Mouse (Mus musculus): ENCODE results near the gene Trub2. TPM values are rescaled to one million over a fixed set of nuclear protein-coding genes. Genes with fewer than 3 reads are reported as not detected.
A peak's percentile ranks its signal among the peaks of the same experiment; 100 is the strongest.
"Not testable (repeated sequence)": the region's sequence is repeated elsewhere in the genome, so short reads cannot be mapped to it uniquely, and the experiment has no call there.

The Trub2 gene
- polyA plus RNA-seq, 1 experiment from 2014 or later: 27.1 TPM

- peak within 1 kb of the TSS; percentile 69 for H3K4me3 ChIP-seq (ENCODE audit: low read depth, low read length)
- H3K9ac ChIP-seq (replicated peaks; ENCODE audit: low read depth, low read length): peak within 1 kb of the TSS; percentile 60
- ATAC-seq (ENCODE audit: low read depth): peak; percentile 88
- H3K27me3 ChIP-seq (ENCODE audit: control insufficient read depth, insufficient read depth, low read length): no peaks in the 10 kb centered on the region
- H3K27ac ChIP-seq (ENCODE audit: low read depth, low read length): peak within 1 kb of the TSS; percentile 35; the same call in 1 of the 2 replicates
- no peaks in the 10 kb centered on the region for H3K9me3 ChIP-seq (ENCODE audit: control insufficient read depth, low read length)
- 2% methylated on average over 31 of the region's 31 CpGs for WGBS
- H3K36me3 ChIP-seq (ENCODE audit: control insufficient read depth, insufficient read depth, low read length): peaks cover 24% of the 10 kb centered on the region
- peak within 1 kb of the TSS; percentile 89 for H3K4me2 ChIP-seq (ENCODE audit: low read depth, low read length)
- peaks cover 7% of the 10 kb centered on the region; the same call in 1 of the 2 replicates for H3K4me1 ChIP-seq (ENCODE audit: control insufficient read depth, insufficient read depth, low read length)
Observed at GRCm38 (mm10) chr2:29787104-29787917, 991 bp downstream of the Trub2 start, which contains the start of gene Coq4. Coq4 (plus strand) TSS chr2:29787493.

- 63% methylated on average over 4 of the region's 4 CpGs for WGBS
- H3K9ac ChIP-seq (replicated peaks; ENCODE audit: low read depth, low read length): no peak overlapping the region
- H3K4me1 ChIP-seq (ENCODE audit: control insufficient read depth, insufficient read depth, low read length): peaks cover 7% of the 10 kb centered on the region; the same call in 1 of the 2 replicates
- no peak for ATAC-seq (ENCODE audit: low read depth)
- no peaks in the 10 kb centered on the region for H3K27me3 ChIP-seq (ENCODE audit: control insufficient read depth, insufficient read depth, low read length)
- no peak overlapping the region for H3K4me3 ChIP-seq (ENCODE audit: low read depth, low read length)
- H3K9me3 ChIP-seq (ENCODE audit: control insufficient read depth, low read length): no peaks in the 10 kb centered on the region
- no peak overlapping the region for H3K27ac ChIP-seq (ENCODE audit: low read depth, low read length)
- H3K4me2 ChIP-seq (ENCODE audit: low read depth, low read length): no peak overlapping the region
- H3K36me3 ChIP-seq (ENCODE audit: control insufficient read depth, insufficient read depth, low read length): peaks cover 42% of the 10 kb centered on the region
Observed at GRCm38 (mm10) chr2:29784290-29784689, 4.0 kb downstream of the Trub2 start.

GRCm38 (mm10) chr2:29781256-29781655 lies 7.0 kb downstream of the Trub2 start:
- H3K27me3 ChIP-seq (ENCODE audit: control insufficient read depth, insufficient read depth, low read length); H3K27ac ChIP-seq (ENCODE audit: low read depth, low read length); H3K9me3 ChIP-seq (ENCODE audit: control insufficient read depth, low read length); H3K4me3 ChIP-seq (ENCODE audit: low read depth, low read length); H3K4me2 ChIP-seq (ENCODE audit: low read depth, low read length); H3K4me1 ChIP-seq (ENCODE audit: control insufficient read depth, insufficient read depth, low read length); H3K9ac ChIP-seq (replicated peaks; ENCODE audit: low read depth, low read length); ATAC-seq (ENCODE audit: low read depth): not testable (repeated sequence)
- H3K36me3 ChIP-seq (ENCODE audit: control insufficient read depth, insufficient read depth, low read length): peaks cover 64% of the 10 kb centered on the region
- 90% methylated on average over 2 of the region's 2 CpGs for whole genome bisulfite sequencing

DNA sequence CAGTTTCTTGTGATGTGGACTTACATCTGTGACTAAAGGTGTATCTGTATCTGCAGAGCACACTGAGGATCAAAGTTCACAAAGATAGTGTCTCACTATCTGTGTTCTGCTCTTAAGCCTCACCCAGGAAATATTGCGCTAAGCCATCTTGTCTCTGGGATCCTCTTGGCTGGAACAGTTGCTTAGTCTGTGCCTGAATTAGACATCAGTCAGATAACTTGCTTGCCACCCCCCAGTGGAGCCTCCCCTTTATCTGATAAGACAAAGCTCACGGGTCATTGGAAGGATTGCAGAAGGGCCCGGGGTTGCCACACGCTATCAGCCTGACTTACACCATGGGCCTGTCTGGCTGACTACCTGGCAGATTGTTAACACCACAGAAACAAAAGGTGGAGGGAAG lies 15.0 kb downstream of the Trub2 start:
- Histone ChIP-seq H3K4me2 (ENCODE audit: low read depth, low read length) (no peak overlapping the region), H3K27me3 (ENCODE audit: control insufficient read depth, insufficient read depth, low read length) (no peaks in the 10 kb centered on the region), H3K9ac (replicated peaks; ENCODE audit: low read depth, low read length) (no peak overlapping the region), H3K27ac (ENCODE audit: low read depth, low read length) (no peak overlapping the region), H3K36me3 (ENCODE audit: control insufficient read depth, insufficient read depth, low read length) (peaks cover 18% of the 10 kb centered on the region), H3K4me1 (ENCODE audit: control insufficient read depth, insufficient read depth, low read length) (no peaks in the 10 kb centered on the region), H3K4me3 (ENCODE audit: low read depth, low read length) (no peak overlapping the region), H3K9me3 (ENCODE audit: control insufficient read depth, low read length) (no peaks in the 10 kb centered on the region)
- ATAC-seq (ENCODE audit: low read depth): no peak
- WGBS: 92% methylated on average over 4 of the region's 4 CpGs

- no peak for ATAC-seq (ENCODE audit: low read depth)
- no peak overlapping the region for H3K4me2 ChIP-seq (ENCODE audit: low read depth, low read length)
- no peak overlapping the region for H3K4me3 ChIP-seq (ENCODE audit: low read depth, low read length)
- H3K9ac ChIP-seq (replicated peaks; ENCODE audit: low read depth, low read length): no peak overlapping the region
- 93% methylated on average over 8 of the region's 8 CpGs for WGBS
- H3K9me3 ChIP-seq (ENCODE audit: control insufficient read depth, low read length): no peaks in the 10 kb centered on the region
- H3K27ac ChIP-seq (ENCODE audit: low read depth, low read length): no peak overlapping the region
- H3K27me3 ChIP-seq (ENCODE audit: control insufficient read depth, insufficient read depth, low read length): no peaks in the 10 kb centered on the region
- peaks cover 4% of the 10 kb centered on the region; the same call in 1 of the 2 replicates for H3K36me3 ChIP-seq (ENCODE audit: control insufficient read depth, insufficient read depth, low read length)
- H3K4me1 ChIP-seq (ENCODE audit: control insufficient read depth, insufficient read depth, low read length): no peaks in the 10 kb centered on the region
Observed at GRCm38 (mm10) chr2:29771611-29772461, 16.5 kb downstream of the Trub2 start.

- Histone ChIP-seq H3K36me3 (ENCODE audit: control insufficient read depth, insufficient read depth, low read length) (no peaks in the 10 kb centered on the region), H3K4me2 (ENCODE audit: low read depth, low read length) (no peak overlapping the region), H3K9ac (replicated peaks; ENCODE audit: low read depth, low read length) (no peak overlapping the region), H3K27me3 (ENCODE audit: control insufficient read depth, insufficient read depth, low read length) (no peaks in the 10 kb centered on the region), H3K9me3 (ENCODE audit: control insufficient read depth, low read length) (no peaks in the 10 kb centered on the region), H3K4me3 (ENCODE audit: low read depth, low read length) (no peak overlapping the region), H3K4me1 (ENCODE audit: control insufficient read depth, insufficient read depth, low read length) (no peaks in the 10 kb centered on the region), H3K27ac (ENCODE audit: low read depth, low read length) (no peak overlapping the region)
- ATAC-seq (ENCODE audit: low read depth): no peak
Observed at GRCm38 (mm10) chr2:29770162-29770561, 18.1 kb downstream of the Trub2 start.

DNA sequence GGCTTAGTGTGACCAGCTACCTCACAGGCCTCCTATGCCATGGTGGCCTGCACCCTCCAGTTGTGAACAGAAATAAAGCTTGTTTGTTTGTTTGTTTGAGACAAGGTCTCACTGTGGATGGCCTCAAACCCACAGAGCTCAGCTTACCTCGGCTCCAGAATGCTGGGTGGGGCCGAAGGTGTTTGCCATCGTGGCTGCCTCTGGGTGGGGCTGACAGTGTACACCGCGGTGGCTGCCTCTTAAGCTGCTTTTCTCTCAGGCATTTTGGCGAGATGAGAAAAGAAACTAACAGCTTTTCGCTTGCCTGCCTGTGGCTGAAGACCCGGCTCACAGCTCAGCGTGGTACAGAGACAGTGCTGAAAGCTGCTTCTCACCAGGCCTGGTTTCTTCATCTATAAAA lies 19.4 kb downstream of the Trub2 start:
- no peak for ATAC-seq (ENCODE audit: low read depth)
- H3K27ac ChIP-seq (ENCODE audit: low read depth, low read length): no peak overlapping the region
- no peaks in the 10 kb centered on the region for H3K4me1 ChIP-seq (ENCODE audit: control insufficient read depth, insufficient read depth, low read length)
- no peak overlapping the region for H3K9ac ChIP-seq (replicated peaks; ENCODE audit: low read depth, low read length)
- no peaks in the 10 kb centered on the region for H3K36me3 ChIP-seq (ENCODE audit: control insufficient read depth, insufficient read depth, low read length)
- no peaks in the 10 kb centered on the region for H3K9me3 ChIP-seq (ENCODE audit: control insufficient read depth, low read length)
- WGBS: 68% methylated on average over 9 of the region's 9 CpGs
- H3K4me2 ChIP-seq (ENCODE audit: low read depth, low read length): no peak overlapping the region
- H3K27me3 ChIP-seq (ENCODE audit: control insufficient read depth, insufficient read depth, low read length): no peaks in the 10 kb centered on the region
- H3K4me3 ChIP-seq (ENCODE audit: low read depth, low read length): no peak overlapping the region

DNA sequence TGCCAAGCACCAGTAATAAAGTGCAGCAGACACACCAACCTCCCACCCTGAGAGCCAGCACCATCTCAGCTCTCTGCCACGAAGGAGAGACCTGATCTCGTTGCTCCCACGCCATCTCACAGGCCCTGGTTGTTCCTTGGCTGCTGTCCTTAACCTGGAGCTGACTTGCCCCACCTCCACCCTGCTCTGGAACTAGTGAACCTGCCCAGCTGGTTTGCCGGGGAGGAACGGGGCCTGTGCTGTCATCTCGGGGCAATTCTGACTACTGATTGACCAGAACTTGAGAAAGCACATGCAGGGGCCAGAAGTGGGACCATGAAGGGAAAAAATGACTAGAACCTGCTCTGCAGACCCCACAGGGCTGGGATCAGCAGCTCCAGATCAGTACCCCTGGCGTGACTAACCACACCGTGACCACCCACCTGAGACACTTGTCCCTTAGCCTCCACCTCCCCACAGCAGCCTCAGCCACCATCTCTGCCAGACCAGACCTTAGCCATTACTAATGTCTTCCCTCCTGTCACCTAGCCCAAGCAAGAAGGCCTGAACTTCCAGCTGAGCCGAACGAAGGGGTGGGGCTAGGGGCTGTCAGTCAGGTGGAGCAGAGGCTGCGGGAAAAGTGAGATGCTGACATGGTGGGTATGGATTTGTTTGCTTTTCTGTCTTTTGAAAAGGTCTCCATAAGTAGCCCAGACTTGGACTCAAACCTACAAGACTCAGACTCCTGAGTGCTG lies 20.2 kb downstream of the Trub2 start:
- no peak overlapping the region for H3K9ac ChIP-seq (replicated peaks; ENCODE audit: low read depth, low read length)
- ATAC-seq (ENCODE audit: low read depth): no peak
- no peak overlapping the region for H3K27ac ChIP-seq (ENCODE audit: low read depth, low read length)
- H3K36me3 ChIP-seq (ENCODE audit: control insufficient read depth, insufficient read depth, low read length): no peaks in the 10 kb centered on the region
- no peak overlapping the region for H3K4me2 ChIP-seq (ENCODE audit: low read depth, low read length)
- no peaks in the 10 kb centered on the region for H3K9me3 ChIP-seq (ENCODE audit: control insufficient read depth, low read length)
- H3K4me3 ChIP-seq (ENCODE audit: low read depth, low read length): no peak overlapping the region
- H3K4me1 ChIP-seq (ENCODE audit: control insufficient read depth, insufficient read depth, low read length): no peaks in the 10 kb centered on the region
- 73% methylated on average over 11 of the region's 11 CpGs for WGBS
- no peaks in the 10 kb centered on the region for H3K27me3 ChIP-seq (ENCODE audit: control insufficient read depth, insufficient read depth, low read length)

Data from neural tube, embryonic 14.5 days (tissue).